Mouse (Mus musculus) large intestine, adult 2 months (tissue): Measurements from ENCODE around the gene Iqgap1. TPM values are rescaled to one million over a fixed set of nuclear protein-coding genes. Genes with fewer than 3 reads are reported as not detected.
A peak's percentile ranks its signal among the peaks of the same experiment; 100 is the strongest.
"Not testable (repeated sequence)": the region's sequence is repeated elsewhere in the genome, so short reads cannot be mapped to it uniquely, and the experiment has no call there.

Source experiments
- DNase-seq: peaks from one replicate; pipeline ENCODE4 v3.0.0-alpha.2; 2012; ENCODE audit warnings: low read depth, low spot score
- WGBS: fragments of 180-500 bp; shearing (Covaris S2); methylation state at CpG from one replicate; pipeline ENCODE4 v1.1.7; 2018; 5-methylcytosine and 5-hydroxymethylcytosine counted together
- polyA plus RNA-seq: library from polyadenylated mRNA; depleted of rRNA; stranded (reverse); fragments of >200 nt; gene quantifications from 2 replicates; pipeline ENCODE4 v1.2.3, GENCODE M21; 2012

Iqgap1 gene
- polyA plus RNA-seq, 1 experiment: 33.6 TPM

- 39% methylated on average over 15 of the region's 15 CpGs for WGBS
Observed at GRCm38 (mm10) chr7:80845621-80846279, 20.0 kb upstream of the Iqgap1 start.

GRCm38 (mm10) chr7:80844691-80845090 is 18.9 kb upstream of the Iqgap1 start:
- DNase-seq: no peak
- 96% methylated on average over 12 of the region's 12 CpGs for WGBS

More at GRCm38 (mm10) chr7:80845621-80846279, 20.0 kb upstream of the Iqgap1 start:
- DNase-seq: no peak

- DNase-seq: no peak
- WGBS: 89% methylated on average over 8 of the region's 8 CpGs
Observed at GRCm38 (mm10) chr7:80843910-80844640, 18.3 kb upstream of the Iqgap1 start.

GRCm38 (mm10) chr7:80843176-80843575 is 17.4 kb upstream of the Iqgap1 start:
- 80% methylated on average over 1 of the region's 1 CpGs for WGBS

GRCm38 (mm10) chr7:80842132-80842531 is 16.4 kb upstream of the Iqgap1 start:
- WGBS: 47% methylated on average over 5 of the region's 5 CpGs
- DNase-seq: no peak

More at GRCm38 (mm10) chr7:80843176-80843575, 17.4 kb upstream of the Iqgap1 start:
- no peak for DNase-seq

GRCm38 (mm10) chr7:80840937-80841336 is 15.2 kb upstream of the Iqgap1 start:
- 18% methylated on average over 4 of the region's 4 CpGs for WGBS

GRCm38 (mm10) chr7:80840241-80840640 is 14.5 kb upstream of the Iqgap1 start:
- DNase-seq: no peak
- 30% methylated on average over 1 of the region's 1 CpGs for WGBS

More at GRCm38 (mm10) chr7:80840937-80841336, 15.2 kb upstream of the Iqgap1 start:
- DNase-seq: no peak

- DNase-seq: no peak
Observed at GRCm38 (mm10) chr7:80839755-80840154, 14.0 kb upstream of the Iqgap1 start.

GRCm38 (mm10) chr7:80838247-80838646 is 12.5 kb upstream of the Iqgap1 start:
- 40% methylated on average over 7 of the region's 7 CpGs for WGBS
- no peak for DNase-seq

- no peak for DNase-seq
- 59% methylated on average over 9 of the region's 9 CpGs for WGBS
Observed at GRCm38 (mm10) chr7:80837736-80838135, 12.0 kb upstream of the Iqgap1 start.

GRCm38 (mm10) chr7:80835984-80836652 is 10.3 kb upstream of the Iqgap1 start:
- no peak for DNase-seq

GRCm38 (mm10) chr7:80833651-80834532 is 8.1 kb upstream of the Iqgap1 start:
- no peak for DNase-seq
- 34% methylated on average over 12 of the region's 12 CpGs for WGBS

More at GRCm38 (mm10) chr7:80835984-80836652, 10.3 kb upstream of the Iqgap1 start:
- WGBS: 76% methylated on average over 4 of the region's 4 CpGs

- DNase-seq: not testable (repeated sequence)
- WGBS: 10% methylated on average over 14 of the region's 14 CpGs
Observed at GRCm38 (mm10) chr7:80832996-80833650, 7.3 kb upstream of the Iqgap1 start.

GRCm38 (mm10) chr7:80832191-80832590 is 6.4 kb upstream of the Iqgap1 start:
- WGBS: 21% methylated on average over 4 of the region's 4 CpGs
- DNase-seq: no peak

- no peak for DNase-seq
- 82% methylated on average over 15 of the region's 15 CpGs for WGBS
Observed at GRCm38 (mm10) chr7:80830193-80830803, 4.5 kb upstream of the Iqgap1 start.

- DNase-seq: no peak
- 55% methylated on average over 18 of the region's 18 CpGs for WGBS
Observed at GRCm38 (mm10) chr7:80828146-80828860, 2.5 kb upstream of the Iqgap1 start.

- DNase-seq: peak; percentile 81
- WGBS: 14% methylated on average over 11 of the region's 11 CpGs
Observed at GRCm38 (mm10) chr7:80823875-80824682, 1.7 kb downstream of the Iqgap1 start.
